Mouse (Mus musculus) testis, postnatal 14 days (tissue): Measurements from ENCODE around the gene Psmb2.
A peak's percentile ranks its signal among the peaks of the same experiment; 100 is the strongest.

ENCODE experiments used
- DNase-seq: peaks from one replicate; pipeline ENCODE4 v3.0.0; 2021; ENCODE audit warnings: low spot score

Gene Psmb2

GRCm38 (mm10) chr4:126677054-126678003 is at the start of gene Psmb2:
TSS of gene Psmb2 (plus strand) at chr4:126677630.
- DNase-seq: peak; percentile 97

DNA sequence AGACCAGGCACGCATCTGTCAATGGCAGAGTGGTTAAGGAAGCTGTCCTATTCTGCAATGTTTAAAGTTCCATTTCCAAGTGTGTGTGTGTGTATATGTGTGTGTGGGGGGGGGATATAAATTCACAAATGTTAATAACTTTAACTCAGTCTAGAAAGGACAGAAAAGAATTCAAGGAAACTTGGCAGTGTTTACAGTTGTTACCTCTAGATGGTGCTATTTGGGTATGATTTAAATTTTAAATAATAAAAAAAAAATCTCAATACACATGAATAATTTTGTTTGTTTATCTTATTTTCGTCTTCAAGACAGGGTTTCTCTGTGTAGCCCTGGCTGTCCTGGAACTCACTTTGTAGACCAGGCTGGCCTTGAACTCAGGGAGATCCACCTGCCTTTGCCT is 45.5 kb upstream of the Psmb2 start:
- DNase-seq: no peak

DNA sequence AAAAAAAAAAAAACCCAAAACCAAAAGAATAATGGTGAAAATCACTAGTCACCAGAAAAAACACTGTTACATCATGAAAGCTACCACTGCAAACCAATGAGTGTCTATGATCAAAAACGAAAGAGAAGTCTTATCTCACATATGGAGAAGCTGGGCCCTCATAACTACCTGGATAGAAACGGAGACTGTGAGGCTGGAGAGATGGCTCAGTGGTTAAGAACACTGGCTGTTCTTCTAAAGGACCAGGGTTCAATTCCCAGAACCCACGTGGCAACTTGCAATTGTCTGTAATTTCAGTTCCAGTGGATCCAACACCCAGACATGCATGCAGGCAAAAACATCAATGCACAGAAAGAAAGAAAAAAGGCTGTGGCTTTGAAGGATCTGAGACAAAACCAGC is 44.8 kb upstream of the Psmb2 start:
- DNase-seq: no peak

- no peak for DNase-seq
Observed at GRCm38 (mm10) chr4:126636330-126636729, 41.1 kb upstream of the Psmb2 start.

DNA sequence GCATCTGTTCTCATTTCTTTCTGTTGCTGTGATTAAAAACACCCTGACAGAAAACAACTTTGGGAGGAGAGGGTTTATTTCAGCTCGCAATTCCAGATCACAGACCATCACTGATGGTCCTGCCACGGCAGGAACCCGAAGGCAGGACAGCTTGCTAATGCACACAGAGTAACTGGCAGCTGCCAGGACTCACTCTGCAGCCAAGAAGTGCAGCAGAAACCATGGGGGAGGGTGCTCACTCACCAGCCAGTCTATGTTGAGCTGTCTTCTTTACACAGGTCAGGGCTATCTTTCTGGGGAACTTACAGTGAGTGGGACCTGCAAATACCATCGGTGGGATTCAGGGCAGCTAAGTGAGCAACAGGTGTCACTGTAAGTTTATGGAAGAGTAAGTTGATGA is 40.0 kb upstream of the Psmb2 start:
- no peak for DNase-seq

GRCm38 (mm10) chr4:126639339-126639738 is 38.1 kb upstream of the Psmb2 start:
- no peak for DNase-seq

DNA sequence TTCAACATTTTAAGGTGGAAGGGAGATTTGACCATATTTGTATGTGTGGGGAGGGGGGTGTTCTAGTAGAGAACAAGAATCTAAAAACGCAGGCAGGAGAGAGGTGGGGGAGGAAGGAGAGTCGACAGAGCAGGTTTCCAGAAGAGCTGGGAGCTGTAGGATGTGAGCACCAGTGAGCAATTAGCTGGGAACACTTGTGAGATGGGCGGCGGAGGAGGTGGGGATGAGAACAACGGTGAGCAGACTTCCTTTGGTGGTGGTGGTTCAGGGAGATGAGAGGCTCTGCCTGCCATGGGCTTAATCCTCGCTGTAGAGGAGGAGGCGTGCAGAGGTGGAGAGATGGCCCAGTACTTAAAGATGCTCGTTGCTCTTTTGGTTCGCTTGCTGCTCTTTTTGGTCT is 35.5 kb upstream of the Psmb2 start:
- DNase-seq: no peak

GRCm38 (mm10) chr4:126643815-126644214 is 33.6 kb upstream of the Psmb2 start:
- no peak for DNase-seq

- DNase-seq: no peak
Observed at GRCm38 (mm10) chr4:126644333-126644963, 33.0 kb upstream of the Psmb2 start.

DNA sequence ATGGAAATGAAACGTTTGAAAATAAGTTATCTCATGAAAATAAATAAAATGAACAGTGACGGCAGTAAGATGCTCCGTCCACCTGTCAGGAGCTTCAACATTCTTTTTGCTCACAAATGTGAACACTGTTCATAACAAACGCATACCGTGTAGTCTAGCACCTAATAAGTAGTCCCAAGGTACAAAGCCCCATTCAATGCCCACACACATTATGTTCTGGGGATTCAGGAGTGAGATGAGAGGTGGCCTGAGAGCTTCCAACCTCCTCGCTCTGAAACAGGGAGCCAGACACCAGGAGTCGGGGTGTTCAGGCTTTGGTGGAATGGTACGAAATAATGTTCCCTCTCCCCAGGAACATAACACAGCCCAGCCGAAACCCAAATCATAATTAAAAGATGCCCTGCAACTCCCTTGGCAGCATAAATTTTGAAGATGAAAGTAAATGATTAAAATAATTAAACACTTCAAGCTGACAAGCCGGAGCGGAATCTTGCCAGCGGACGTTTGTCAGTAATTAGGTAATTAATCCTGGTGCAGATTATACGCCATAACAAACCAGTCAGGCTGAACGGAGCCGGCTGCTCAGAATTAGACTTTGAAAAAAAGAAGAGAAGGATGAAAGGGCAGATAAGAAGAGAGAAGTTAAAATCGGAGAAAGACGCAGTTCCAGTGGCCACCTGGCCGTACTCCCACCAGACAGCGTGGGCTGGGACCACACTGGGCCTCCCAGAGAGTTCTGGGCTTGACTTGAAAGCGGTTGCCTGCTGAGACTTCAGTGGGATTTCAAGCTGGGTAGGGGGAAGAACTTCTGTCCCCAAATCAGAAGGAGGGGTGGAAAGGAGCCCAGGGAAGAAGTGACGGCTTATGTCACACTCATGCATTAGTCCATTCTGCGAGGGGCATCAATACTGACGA is 29.2 kb upstream of the Psmb2 start:
- DNase-seq: no peak

DNA sequence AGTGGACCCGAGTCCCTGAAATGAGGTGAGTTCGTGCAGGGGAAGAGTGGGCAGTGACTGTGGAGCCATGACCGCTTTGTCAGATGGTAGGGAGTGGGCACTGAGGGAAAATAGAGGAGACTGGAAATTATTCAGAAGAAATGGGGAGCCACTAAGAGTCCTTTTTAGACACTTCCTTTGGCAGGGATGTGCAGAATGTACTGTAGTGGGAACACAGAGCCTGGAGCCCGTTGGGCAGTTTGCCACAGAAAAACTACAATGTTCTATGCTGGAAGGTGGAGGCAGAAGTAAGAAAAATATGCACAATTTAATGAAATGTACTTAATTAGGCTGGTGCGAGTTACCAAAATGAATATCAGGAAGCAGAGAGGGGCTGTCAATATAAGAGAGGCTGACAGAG is 24.3 kb upstream of the Psmb2 start:
- no peak for DNase-seq

DNA sequence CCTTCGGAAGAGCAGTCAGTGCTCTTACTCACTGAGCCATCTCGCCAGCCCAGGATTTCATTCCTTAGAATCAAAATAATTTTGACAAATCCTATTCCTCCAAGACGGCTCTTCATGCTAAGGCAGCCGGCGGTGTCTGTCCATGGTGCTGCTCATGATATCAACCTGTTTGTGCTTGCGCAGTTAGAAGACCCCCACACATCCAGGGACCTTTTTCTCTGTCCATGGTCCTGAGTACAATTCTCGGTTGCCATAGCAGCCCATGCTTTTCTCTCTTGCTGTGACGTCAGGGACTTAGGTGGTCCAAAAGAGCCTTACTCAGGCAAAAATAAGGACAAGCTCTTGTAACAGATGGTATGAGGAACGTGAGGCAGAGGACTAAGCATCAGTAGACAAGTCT is 22.1 kb upstream of the Psmb2 start:
- DNase-seq: peak; percentile 37

DNA sequence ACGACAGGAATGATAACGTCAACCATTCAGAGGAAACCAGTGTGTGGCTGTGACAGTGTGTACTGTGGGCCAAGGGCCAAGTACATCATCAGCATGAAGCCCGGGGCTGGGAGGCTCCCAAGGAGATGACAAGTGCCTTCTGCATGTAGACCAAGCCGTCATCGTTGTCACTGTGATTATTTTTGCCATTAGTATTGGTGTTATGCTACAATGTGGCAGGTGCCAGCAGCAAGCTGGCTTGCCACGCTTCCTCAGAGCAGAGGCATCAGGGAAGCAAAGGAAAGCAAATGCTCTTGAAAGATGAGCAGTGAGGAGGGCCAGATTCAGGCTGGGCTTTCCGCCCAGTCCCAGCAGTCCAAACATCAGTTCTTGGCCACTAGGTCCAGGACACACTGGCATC is 16.2 kb upstream of the Psmb2 start:
- DNase-seq: no peak

DNA sequence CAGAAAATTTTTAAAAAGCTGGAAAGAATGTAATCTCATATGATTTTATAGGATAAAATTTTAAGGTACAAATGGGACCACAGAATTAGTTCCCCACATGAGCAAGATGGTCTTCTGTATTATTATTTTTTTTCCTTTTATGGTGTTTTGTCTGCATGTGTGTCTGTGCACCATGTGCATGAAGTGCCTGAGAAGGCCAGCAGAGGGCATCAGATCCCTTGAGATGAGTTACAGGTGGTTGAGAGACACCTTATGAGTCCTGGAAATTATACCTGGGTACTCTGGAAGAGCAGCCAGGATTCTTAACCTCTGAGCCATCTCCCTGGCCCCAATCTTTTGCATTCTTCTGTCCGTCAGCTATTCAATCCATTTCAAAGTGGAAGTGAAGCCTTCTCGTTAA is 10.4 kb upstream of the Psmb2 start:
- DNase-seq: no peak

GRCm38 (mm10) chr4:126682298-126682697 is 4.9 kb downstream of the Psmb2 start:
- DNase-seq: no peak

GRCm38 (mm10) chr4:126683084-126683483 is 5.7 kb downstream of the Psmb2 start:
- DNase-seq: no peak

GRCm38 (mm10) chr4:126689457-126689856 is 12.0 kb downstream of the Psmb2 start:
- DNase-seq: no peak

- DNase-seq: no peak
Observed at GRCm38 (mm10) chr4:126693021-126693420, 15.6 kb downstream of the Psmb2 start.

DNA sequence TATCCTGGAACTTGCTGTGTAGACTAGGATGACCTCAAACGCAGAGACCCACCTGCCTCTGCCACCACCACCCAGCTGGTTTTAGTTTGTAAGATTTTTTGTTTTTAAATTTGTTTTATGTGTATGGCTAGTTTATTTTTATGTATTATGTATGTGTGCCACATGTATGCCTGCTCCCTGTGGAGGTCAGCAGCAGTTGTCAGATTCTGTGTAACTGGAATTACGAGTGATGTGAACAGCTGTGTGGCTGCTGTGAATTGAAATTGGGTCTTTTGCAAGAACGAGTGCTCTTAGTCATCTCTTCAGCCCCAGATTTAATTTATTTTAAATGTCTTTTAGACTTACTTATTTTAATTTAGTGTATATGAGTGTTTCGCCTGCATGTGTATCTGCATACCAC is 19.5 kb downstream of the Psmb2 start:
- DNase-seq: no peak

GRCm38 (mm10) chr4:126706630-126707438 is 29.4 kb downstream of the Psmb2 start:
- no peak for DNase-seq

DNA sequence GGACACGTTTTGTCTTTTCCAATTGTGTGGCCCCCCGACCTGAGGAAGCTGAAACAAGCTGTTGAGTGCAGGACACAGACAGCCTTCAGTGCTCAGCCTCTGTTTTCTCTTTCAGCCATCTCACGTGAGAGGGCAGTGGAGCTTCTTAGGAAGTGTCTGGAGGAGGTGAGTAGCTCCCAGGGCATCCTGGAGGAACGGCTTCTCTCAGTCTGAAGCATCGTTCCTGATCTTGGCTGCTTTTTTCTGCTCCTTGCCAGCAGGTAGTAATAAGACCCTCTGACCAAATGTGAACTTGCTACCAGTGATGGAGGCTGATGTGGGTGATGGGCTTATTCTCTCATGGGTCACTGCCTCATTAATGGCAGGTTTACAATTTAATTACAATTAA is 30.0 kb downstream of the Psmb2 start:
- no peak for DNase-seq

DNA sequence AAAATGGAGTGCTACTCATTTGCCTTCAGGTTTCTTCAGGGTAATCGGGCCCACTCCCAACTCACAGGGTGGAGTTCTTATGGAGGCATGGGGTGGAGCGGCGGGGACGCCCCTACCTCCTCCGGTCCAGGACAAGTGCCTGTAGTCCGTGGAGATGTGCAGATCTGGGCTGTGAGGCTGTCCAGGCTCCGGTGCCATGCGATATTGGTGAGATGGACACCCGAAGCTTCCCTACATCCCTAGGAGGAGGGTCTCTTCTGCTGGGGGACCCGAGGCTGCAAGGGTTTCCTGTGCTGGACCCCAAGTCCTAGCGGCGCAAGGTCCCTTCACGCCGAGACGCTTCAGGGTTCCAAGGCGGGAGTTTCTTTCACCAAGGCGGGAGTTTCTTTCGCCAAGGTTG is 54.7 kb downstream of the Psmb2 start:
- no peak for DNase-seq
